Mouse (Mus musculus) 416B (cell line): ENCODE data around the gene Gpat3.

Source experiments
- DNase-seq: peaks from one replicate; pipeline ENCODE4 v3.0.0; 2011; ENCODE audit warnings: low read depth

The Gpat3 gene

GRCm38 (mm10) chr5:100845485-100845847, at the start of gene Gpat3:
TSS of gene Gpat3 (plus strand) at chr5:100845713.
- DNase-seq: no peak

DNA sequence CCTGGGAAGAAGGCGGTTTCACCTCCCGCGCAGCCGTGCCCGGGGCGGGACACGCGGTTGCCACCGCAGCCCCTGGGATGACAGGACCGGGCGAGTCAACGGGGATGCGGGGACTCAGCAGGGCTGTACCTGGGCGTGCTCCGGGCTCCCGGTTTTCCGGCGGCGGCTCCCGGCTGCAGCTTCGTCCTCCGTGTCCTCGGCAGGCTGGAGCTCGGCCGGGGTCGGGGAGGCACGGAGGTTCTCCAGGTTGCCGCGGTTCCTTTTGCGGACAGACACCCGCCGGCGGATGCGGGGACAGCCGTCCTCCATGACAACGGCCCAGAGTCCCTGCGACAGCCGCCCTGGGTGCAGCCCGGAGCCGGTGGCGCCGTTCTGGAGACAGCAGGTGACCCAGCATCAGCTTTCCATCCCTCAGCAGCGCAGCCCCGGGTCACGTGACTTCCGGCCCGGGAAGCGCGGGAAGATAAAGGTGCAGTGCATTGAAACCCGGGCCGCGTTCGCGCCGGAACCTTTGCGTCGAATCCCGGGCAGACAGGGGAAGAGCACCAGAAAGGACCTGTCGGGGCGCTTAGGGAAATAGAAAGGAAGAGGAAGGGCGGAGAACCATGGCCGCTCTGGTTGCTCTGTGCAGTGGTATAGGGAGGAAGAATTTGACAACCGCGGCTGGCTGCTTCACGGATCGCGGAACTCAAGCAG, 47.2 kb upstream of the Gpat3 start, which contains the start of the genes Helq and Mrps18c:
Helq (minus strand) TSS at position 434 of the 696 bp plus-strand sequence.
Mrps18c (plus strand) TSS at position 463 of the 696 bp plus-strand sequence.
- peak; percentile 92 for DNase-seq

DNA sequence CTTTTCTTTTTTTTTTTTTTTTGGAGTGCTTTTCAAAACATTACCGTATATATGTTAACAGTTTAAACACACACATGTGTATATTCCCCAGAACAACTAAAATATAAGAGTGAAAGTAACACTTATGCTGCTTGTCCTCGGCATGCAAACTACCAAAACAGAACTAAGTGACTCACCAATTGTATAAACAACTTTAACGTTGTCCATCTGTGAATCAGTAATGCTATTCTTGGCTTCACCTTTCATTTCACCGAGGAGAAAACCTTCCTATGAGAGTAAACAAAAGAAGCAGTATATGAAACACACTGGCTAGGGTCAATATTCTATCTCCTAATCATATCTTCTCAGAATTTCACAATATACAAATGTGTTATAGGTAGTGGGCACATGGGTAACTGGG, 27.2 kb upstream of the Gpat3 start:
- DNase-seq: no peak

DNA sequence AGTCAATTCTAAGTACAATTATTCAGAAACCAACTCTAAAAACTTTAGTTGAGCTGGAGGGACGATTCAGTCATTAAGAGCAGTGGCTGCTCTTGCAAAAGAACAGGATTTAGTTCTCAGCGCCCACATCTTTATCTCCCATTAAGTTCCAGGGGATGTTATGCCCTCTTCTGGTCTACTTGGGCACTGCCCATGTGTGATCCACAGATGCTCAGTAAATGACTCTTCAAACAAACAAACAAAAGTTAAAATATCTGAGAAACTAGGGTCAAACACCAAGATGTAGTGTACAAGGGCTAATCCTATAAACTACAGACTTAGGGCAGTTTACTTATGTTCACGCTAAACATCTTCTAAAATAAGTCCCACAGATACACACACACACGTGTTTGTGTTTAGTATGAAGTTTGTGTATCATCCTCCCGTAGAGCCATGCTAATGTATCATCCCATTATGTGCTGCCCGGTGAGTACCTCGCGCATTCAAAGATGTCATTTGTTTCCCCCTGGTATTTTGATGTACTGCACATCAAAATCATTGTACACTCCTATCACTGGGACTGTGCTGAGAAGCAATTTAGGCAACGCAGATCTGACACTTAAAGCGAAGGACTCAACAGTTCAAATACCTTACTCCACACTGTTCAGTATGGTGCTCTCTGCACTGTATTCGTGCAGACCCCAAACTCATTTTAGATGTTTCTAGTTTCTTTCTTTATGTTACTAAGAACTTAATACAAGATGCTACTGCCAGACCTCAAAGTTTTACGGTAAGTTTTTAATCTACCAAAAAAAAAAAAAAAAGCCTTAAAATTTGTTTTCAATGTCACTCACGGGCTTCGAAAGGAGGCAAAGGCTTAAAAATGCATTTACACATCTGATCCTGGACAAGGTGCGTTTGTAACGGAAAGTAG, 25.7 kb upstream of the Gpat3 start:
- peak; percentile 65 for DNase-seq

DNA sequence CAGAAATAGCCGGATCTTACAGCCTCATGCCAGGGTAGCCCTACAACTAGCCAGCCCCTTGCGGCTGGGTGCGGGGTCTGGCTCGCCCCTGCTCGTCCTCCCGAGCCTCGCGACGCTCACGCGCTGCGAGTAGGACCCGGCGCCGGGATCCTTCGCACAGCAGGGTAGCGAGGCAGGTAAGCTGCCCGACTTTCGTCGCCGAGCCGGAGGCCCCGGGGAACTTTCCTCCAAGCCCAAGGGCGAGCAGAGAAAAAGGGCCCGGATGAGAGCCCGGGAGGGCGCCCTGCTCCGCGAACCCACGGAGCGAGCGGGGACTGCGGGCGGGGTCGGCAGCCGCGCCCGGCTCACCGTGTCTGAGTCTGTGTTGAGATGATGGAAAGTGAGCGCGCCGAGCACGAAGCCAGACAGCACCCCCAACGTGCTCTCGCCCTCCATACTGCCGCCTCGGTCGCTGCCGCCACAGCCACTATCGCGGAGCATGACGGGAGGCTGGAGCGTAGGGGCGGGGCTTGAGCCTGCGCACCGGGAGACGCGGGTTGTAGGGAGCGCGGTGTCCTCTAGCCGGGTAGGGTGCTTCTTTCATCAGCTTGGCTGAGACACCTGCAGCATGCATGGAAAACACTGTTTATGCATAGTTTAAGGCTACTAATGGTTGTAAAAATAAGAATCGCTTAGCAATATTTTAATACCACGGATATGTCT, 24.9 kb upstream of the Gpat3 start, which contains the start of gene Abraxas1:
Abraxas1 (minus strand) TSS at position 483 of the 702 bp plus-strand sequence.
- peak; percentile 84 for DNase-seq

GRCm38 (mm10) chr5:100821375-100821774, 24.1 kb upstream of the Gpat3 start:
- DNase-seq: peak; percentile 86

GRCm38 (mm10) chr5:100822826-100823225, 22.7 kb upstream of the Gpat3 start:
- DNase-seq: peak; percentile 59

DNA sequence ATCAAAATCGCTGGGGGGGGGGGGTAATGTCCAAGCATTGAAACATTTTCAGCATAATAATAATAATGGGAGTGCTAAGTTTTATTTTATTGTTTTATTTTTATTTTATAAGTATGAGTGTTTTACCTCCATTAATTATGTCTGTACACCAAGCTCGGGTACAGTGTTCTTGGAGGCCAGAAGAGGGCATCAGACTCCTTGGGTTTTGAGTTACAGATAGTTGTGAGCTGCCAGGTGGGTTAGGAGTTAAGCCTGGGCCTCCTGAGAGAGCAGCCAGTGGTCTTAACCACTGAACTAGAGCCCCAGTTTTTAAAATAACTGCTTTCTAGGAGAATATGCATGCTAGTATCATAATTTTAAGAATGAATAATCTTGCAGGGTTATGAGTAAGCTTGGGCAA, 19.5 kb upstream of the Gpat3 start:
- peak; percentile 75 for DNase-seq

- DNase-seq: no peak
These were observed 19.0 kb upstream of the Gpat3 start for GRCm38 (mm10) chr5:100826531-100826930.

DNA sequence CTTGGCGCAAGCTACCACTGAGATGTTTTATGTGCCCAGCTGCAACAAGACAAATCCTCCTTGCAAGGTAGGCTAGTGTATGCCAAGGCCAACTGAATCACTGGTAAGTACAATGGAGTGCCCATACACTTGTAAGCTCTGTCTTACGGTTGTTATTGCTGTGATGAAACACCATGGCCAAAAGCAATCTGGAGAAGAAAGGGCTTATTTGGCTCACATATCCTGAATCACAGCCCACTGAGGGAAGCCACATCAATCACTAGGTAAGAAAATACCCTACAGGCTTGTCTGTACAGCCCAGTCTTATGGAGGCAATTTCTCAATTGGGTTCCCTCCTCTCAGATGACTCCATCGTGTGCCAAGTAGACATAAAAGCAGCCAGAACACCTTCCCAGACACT, 16.8 kb upstream of the Gpat3 start:
- DNase-seq: no peak

DNA sequence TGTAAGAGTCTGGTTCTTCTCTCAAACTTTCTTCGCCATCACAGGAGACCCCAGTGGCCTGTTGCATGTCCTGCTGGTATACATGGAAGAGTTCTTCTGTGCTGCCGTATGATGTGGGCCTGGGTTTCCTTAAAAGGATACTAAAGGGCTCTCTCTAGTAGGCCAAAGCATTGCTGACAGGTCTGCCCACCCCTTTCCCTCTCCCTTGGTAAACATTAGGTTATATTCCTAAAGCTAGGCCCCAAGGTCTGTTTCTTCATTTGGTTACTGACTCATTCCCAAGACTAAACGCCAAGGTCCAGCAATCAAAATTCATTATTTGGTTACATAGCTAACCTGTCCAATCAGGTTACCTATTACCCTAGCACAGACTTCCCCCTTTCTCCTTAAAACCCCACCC, 12.8 kb upstream of the Gpat3 start:
- DNase-seq: no peak

GRCm38 (mm10) chr5:100833841-100834240, 11.7 kb upstream of the Gpat3 start:
- no peak for DNase-seq

DNA sequence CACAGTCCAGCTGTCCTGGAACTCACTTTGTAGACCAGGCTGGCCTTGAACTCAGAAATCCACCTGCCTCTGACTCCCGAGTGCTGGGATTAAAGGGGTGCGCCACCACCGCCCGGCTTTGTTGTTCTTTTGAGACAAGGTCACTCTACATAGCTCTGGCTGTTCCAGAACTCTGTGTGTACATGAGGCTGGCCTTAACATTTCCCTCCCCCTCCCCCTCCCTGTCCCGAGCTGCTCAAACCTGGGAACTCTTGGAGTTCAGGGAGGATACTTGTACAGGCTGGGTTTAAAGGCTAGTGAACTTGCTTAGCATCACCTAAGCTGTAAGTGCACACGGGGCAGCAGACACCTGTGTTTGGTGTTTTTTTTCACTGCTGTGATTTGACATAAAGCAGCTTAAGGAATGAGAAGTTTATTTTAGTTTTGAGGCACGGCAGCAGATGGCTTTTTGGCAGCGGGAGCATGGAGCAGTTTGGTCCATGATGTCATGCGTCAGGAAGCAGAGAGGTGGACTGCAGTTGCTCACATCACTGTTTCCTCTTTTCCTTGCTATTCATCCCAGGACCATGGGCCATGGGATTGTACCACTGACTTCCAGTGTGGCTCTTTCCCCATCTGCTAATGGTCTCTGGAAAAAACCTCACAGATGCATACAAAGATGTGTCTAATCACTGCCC, 9.5 kb upstream of the Gpat3 start:
- no peak for DNase-seq

DNA sequence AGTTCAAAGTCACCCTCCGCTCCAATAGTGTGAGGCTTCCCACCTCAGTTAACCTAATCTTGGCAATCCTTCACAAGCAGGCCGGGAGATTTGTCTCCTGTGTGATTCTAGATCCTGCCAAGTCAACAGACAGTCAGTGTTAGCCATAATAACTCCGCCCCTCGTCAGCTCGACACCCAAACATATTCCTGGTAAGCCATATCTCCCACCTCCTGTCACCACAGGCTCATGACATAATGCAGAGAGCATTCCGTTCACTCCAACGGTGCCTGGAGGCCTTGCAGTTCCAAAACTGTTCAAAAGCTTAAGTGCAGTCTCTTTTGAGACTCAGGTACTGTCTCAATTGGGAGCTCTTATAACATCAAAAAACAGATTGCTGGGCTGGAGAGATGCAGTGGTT, 7.6 kb upstream of the Gpat3 start:
- no peak for DNase-seq

GRCm38 (mm10) chr5:100844485-100844884, 1.0 kb upstream of the Gpat3 start:
- peak; percentile 70 for DNase-seq

DNA sequence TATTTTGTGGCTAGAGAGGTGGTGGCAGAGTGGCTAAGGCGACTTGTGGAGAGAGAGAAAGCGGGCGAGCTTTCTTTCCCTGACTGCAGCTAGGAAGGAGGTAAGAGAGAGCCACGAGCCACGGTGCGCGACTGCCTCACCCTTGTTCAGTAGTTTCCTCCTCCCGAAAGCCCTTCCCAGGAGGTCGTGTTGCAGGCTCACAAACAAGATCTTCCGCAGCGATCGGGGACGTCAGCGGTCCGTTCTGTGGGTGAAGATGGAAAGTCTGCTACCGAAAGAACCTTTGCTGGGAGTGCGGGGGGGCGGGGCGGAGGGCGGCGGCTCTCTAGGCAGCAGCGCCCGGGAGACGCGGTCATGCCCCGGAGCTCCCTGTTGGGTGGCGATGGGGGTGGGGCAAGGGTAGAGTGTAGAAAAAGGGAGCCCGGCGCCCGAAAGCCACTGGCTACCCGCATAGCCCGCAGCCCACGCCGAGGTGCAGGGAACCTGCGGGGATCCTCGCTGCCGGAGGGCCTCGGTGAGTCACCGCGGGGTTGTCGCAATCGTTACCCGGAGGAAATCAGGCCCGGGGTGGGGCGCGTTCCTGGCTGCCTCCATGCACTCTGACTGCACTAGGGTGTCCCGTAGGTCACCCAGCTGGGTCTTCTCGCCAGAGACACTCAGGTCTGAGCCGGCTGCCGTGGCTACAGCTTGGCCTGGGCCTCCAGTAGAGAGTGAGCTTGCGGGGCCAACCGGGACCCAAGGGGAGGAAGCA, 510 bp downstream of the Gpat3 start:
- DNase-seq: peak; percentile 79

DNA sequence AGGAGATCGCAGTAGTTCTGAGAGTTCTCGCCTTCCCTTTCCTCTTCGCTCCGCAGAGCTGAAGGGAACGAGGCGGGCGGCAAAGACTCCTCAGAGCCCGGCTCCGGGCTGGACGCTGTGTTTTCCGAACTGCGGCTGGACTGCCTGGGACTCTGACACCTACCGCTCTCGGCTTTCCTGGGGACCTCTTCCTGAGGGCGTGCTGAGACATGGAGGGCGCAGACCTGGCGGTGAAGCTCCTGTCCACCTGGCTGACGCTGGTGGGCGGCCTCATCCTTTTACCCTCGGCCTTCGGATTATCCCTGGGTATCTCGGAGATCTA, 1.0 kb downstream of the Gpat3 start:
- no peak for DNase-seq

- peak; percentile 42 for DNase-seq
These were observed 1.6 kb downstream of the Gpat3 start for GRCm38 (mm10) chr5:100847143-100847542.

- no peak for DNase-seq
These were observed 8.4 kb downstream of the Gpat3 start for GRCm38 (mm10) chr5:100853963-100854362.

GRCm38 (mm10) chr5:100856552-100856951, 11.0 kb downstream of the Gpat3 start:
- DNase-seq: peak; percentile 49

DNA sequence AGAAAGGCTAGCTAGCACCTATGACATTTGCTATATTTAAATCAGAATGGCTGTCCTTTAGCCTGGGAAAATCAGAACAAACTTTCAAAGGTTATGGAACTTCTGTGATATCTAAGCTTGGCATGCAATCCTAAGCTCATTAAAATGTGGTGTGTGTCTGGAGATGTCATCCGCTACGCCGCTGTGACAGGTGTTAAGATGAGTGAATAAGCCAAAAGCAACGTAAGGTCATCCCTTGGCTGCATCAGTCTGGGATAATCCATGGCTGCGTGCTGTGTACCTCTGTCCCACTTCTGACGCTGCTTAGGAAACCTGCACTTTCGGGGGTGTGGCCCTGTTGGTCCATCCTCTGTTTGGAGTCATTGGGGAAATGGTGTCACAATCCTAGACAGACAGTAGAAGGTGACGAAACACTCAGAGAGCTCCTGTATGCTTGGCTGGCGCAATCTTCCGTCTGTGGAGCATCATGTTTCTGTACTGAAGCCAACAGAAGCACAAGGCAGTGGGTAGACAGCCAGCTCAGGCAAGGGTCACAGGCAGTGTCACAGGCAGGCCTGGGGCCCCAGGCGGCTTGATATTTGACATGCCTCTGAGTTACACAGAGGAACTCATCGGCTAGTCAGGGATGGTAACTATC, 15.0 kb downstream of the Gpat3 start:
- peak; percentile 91 for DNase-seq
